Mouse (Mus musculus) lung, postnatal 4 days (tissue): ENCODE measurements around the gene Foxp1.

Source experiments
- DNase-seq, 2 experiments: peaks; one replicate each; pipeline ENCODE4 v3.0.0; 2021

The Foxp1 gene

GRCm38 (mm10) chr6:99001637-99002036 lies 520.9 kb downstream of the Foxp1 start:
- no peak for DNase-seq

GRCm38 (mm10) chr6:98998971-98999932 lies 523.3 kb downstream of the Foxp1 start:
- DNase-seq, result no peak

- DNase-seq, result peak in 1 of 2 experiments; percentile 35
Measured at GRCm38 (mm10) chr6:98997742-98998141, 524.8 kb downstream of the Foxp1 start.

- DNase-seq, result no peak
Measured at GRCm38 (mm10) chr6:98996822-98997221, 525.7 kb downstream of the Foxp1 start.

- DNase-seq, result no peak
Measured at GRCm38 (mm10) chr6:98996346-98996745, 526.2 kb downstream of the Foxp1 start.

- no peak for DNase-seq
Measured at GRCm38 (mm10) chr6:98995681-98996080, 526.8 kb downstream of the Foxp1 start.

- no peak for DNase-seq
Measured at GRCm38 (mm10) chr6:98994902-98995301, 527.6 kb downstream of the Foxp1 start.

- no peak for DNase-seq
Measured at GRCm38 (mm10) chr6:98994104-98994787, 528.3 kb downstream of the Foxp1 start.

- DNase-seq, result no peak
Measured at GRCm38 (mm10) chr6:98993231-98993630, 529.3 kb downstream of the Foxp1 start.

- no peak for DNase-seq
Measured at GRCm38 (mm10) chr6:98992772-98993147, 529.8 kb downstream of the Foxp1 start.

- DNase-seq, result no peak
Measured at GRCm38 (mm10) chr6:98991900-98992771, 530.4 kb downstream of the Foxp1 start.

GRCm38 (mm10) chr6:98987533-98988169 lies 534.9 kb downstream of the Foxp1 start:
- DNase-seq, result no peak

- no peak for DNase-seq
Measured at GRCm38 (mm10) chr6:98985452-98985851, 537.1 kb downstream of the Foxp1 start.

GRCm38 (mm10) chr6:98984626-98985025 lies 537.9 kb downstream of the Foxp1 start:
- no peak for DNase-seq

- DNase-seq, result no peak
Measured at GRCm38 (mm10) chr6:98984026-98984425, 538.5 kb downstream of the Foxp1 start.

- DNase-seq, result no peak
Measured at GRCm38 (mm10) chr6:98983311-98983838, 539.1 kb downstream of the Foxp1 start.

- no peak for DNase-seq
Measured at GRCm38 (mm10) chr6:98981265-98981664, 541.3 kb downstream of the Foxp1 start.

- DNase-seq, result no peak
Measured at GRCm38 (mm10) chr6:98980432-98980831, 542.1 kb downstream of the Foxp1 start.

GRCm38 (mm10) chr6:98980001-98980400 lies 542.5 kb downstream of the Foxp1 start:
- no peak for DNase-seq

- DNase-seq, result no peak
Measured at GRCm38 (mm10) chr6:98977806-98978205, 544.7 kb downstream of the Foxp1 start.

GRCm38 (mm10) chr6:98975918-98976317 lies 546.6 kb downstream of the Foxp1 start:
- DNase-seq, result peak in 1 of 2 experiments; percentile 34

GRCm38 (mm10) chr6:98973433-98973832 lies 549.1 kb downstream of the Foxp1 start:
- no peak for DNase-seq
